Mouse (Mus musculus) MEL (cell line): Measurements from ENCODE around the gene 4931414P19Rik. TPM values are rescaled to one million over a fixed set of nuclear protein-coding genes. Genes with fewer than 3 reads are reported as not detected.

ENCODE experiments used
- DNase-seq: peaks from one replicate; pipeline ENCODE4 v3.0.0; 2011; ENCODE audit warnings: low read depth, low spot score
- H3K27ac ChIP-seq: 2 replicates; pipeline ENCODE4 v1.5.1; 2012; ENCODE audit warnings: low read depth, mild to moderate bottlenecking, control low read depth, low read length, moderate library complexity; ENCODE audit not compliant: control insufficient read depth
- H3K27me3 ChIP-seq, 2 experiments: fragments of 150-350 bp in 1 of 2; sonication (generic) in 1 of 2; 2 replicates each; pipeline ENCODE4 v1.6.1; 2012; ENCODE audit warnings: low read length in 2 of 2, mild to moderate bottlenecking in 2 of 2, improper control_type of control experiment in 1 of 2, moderate library complexity in 1 of 2; ENCODE audit not compliant: insufficient read depth in 2 of 2, control insufficient read depth in 1 of 2
- H3K36me3 ChIP-seq, 2 experiments: 2 replicates each; pipeline ENCODE4 v1.6.1; 2012 to 2014; ENCODE audit warnings: low read length in 2 of 2, improper control_type of control experiment in 1 of 2, inconsistent platforms in 1 of 2, mild to moderate bottlenecking in 1 of 2; ENCODE audit not compliant: insufficient read depth in 2 of 2, control insufficient read depth in 1 of 2
- H3K4me1 ChIP-seq, 2 experiments: fragments of 150-350 bp in 1 of 2; sonication (generic) in 1 of 2; 2 replicates each; pipeline ENCODE4 v1.6.1; 2012; ENCODE audit warnings: low read length in 2 of 2, improper control_type of control experiment in 1 of 2, mild to moderate bottlenecking in 1 of 2; ENCODE audit not compliant: insufficient read depth in 2 of 2, control insufficient read depth in 1 of 2
- H3K4me3 ChIP-seq, 2 experiments: fragments of 150-350 bp in 1 of 2; sonication (generic) in 1 of 2; 2 replicates each; pipeline ENCODE4 v1.5.1; 2012; ENCODE audit warnings: low read depth in 2 of 2, low read length in 2 of 2, mild to moderate bottlenecking in 2 of 2, moderate library complexity in 2 of 2, control low read depth in 1 of 2, improper control_type of control experiment in 1 of 2; ENCODE audit not compliant: control insufficient read depth in 1 of 2, insufficient read depth in 1 of 2
- H3K79me2 ChIP-seq: 2 replicates; pipeline ENCODE4 v1.6.1; 2012; ENCODE audit warnings: mild to moderate bottlenecking, low read length, moderate library complexity; ENCODE audit not compliant: control insufficient read depth, poor library complexity, insufficient read depth
- H3K9ac ChIP-seq: 2 replicates; pipeline ENCODE4 v1.6.1; 2012; ENCODE audit warnings: low read depth, mild to moderate bottlenecking, control low read depth, low read length, moderate library complexity; ENCODE audit not compliant: control insufficient read depth, poor library complexity, severe bottlenecking
- H3K9me3 ChIP-seq: fragments of 150-350 bp; sonication (generic); replicated peaks from 2 replicates; pipeline ENCODE4 v1.6.1; 2012; ENCODE audit warnings: mild to moderate bottlenecking, low read length, improper control_type of control experiment, moderate library complexity; ENCODE audit not compliant: insufficient read depth
- CTCF ChIP-seq, 3 experiments: IDR thresholded peaks in 2 of 3; conservative IDR thresholded peaks in 1 of 3; 2 replicates each; pipeline ENCODE4 v1.5.1; 2011 to 2012; ENCODE audit warnings: low read length in 3 of 3, low read depth in 2 of 3, mild to moderate bottlenecking in 2 of 3, improper control_type of control experiment in 1 of 3, inconsistent platforms in 1 of 3, mixed read lengths in 1 of 3, moderate library complexity in 1 of 3; ENCODE audit not compliant: control insufficient read depth in 1 of 3, insufficient read depth in 1 of 3, poor library complexity in 1 of 3, severe bottlenecking in 1 of 3
- ETS1 ChIP-seq: IDR thresholded peaks from 2 replicates; pipeline ENCODE4 v1.6.1; 2012; ENCODE audit warnings: low read depth, mild to moderate bottlenecking, inconsistent platforms, low read length, improper control_type of control experiment, moderate library complexity
- GATA1 ChIP-seq: IDR thresholded peaks from 2 replicates; pipeline ENCODE4 v1.6.1; 2011; ENCODE audit warnings: low read depth, low read length, improper control_type of control experiment
- HCFC1 ChIP-seq: IDR thresholded peaks from 2 replicates; pipeline ENCODE4 v1.6.1; 2012; ENCODE audit warnings: low read depth, mild to moderate bottlenecking, inconsistent platforms, low read length, improper control_type of control experiment, moderate library complexity
- JUND ChIP-seq: IDR thresholded peaks from 2 replicates; pipeline ENCODE4 v1.6.1; 2011; ENCODE audit warnings: low read depth, mild to moderate bottlenecking, improper control_type of control experiment, low read length
- KAT2A ChIP-seq: conservative IDR thresholded peaks from 2 replicates; pipeline ENCODE4 v1.6.1; 2012; ENCODE audit warnings: low read depth, low read length, improper control_type of control experiment, inconsistent platforms
- MAFK ChIP-seq: IDR thresholded peaks from 2 replicates; pipeline ENCODE4 v1.6.1; 2011; ENCODE audit warnings: low read depth, mild to moderate bottlenecking, low read length, improper control_type of control experiment, borderline replicate concordance
- MAX ChIP-seq: IDR thresholded peaks from 2 replicates; pipeline ENCODE4 v1.6.1; 2011; ENCODE audit warnings: low read length, improper control_type of control experiment
- MAZ ChIP-seq: IDR thresholded peaks from 2 replicates; pipeline ENCODE4 v1.6.1; 2012; ENCODE audit warnings: low read depth, mild to moderate bottlenecking, inconsistent platforms, low read length, improper control_type of control experiment
- MEF2A ChIP-seq: IDR thresholded peaks from 2 replicates; pipeline ENCODE4 v1.6.1; 2014; ENCODE audit warnings: low read depth, mild to moderate bottlenecking, inconsistent platforms, low read length, improper control_type of control experiment; ENCODE audit not compliant: poor library complexity, insufficient replicate concordance, severe bottlenecking; ENCODE audit errors: extremely low read depth
- MXI1 ChIP-seq: IDR thresholded peaks from 2 replicates; pipeline ENCODE4 v1.6.1; 2011; ENCODE audit warnings: mild to moderate bottlenecking, low read depth, low read length, improper control_type of control experiment
- NELFE ChIP-seq: IDR thresholded peaks from 2 replicates; pipeline ENCODE4 v1.6.1; 2011; ENCODE audit warnings: low read depth, low read length, improper control_type of control experiment
- NRF1 ChIP-seq: IDR thresholded peaks from 2 replicates; pipeline ENCODE4 v1.6.1; 2014; ENCODE audit warnings: low read depth, mild to moderate bottlenecking, inconsistent platforms, low read length, improper control_type of control experiment, moderate library complexity; ENCODE audit not compliant: poor library complexity, insufficient read depth, severe bottlenecking
- POLR2A ChIP-seq, 2 experiments: IDR thresholded peaks; 2 replicates each; pipeline ENCODE4 v1.6.1; 2011 to 2012; ENCODE audit warnings: low read length in 2 of 2, mild to moderate bottlenecking in 2 of 2, control low read depth in 1 of 2, improper control_type of control experiment in 1 of 2, low read depth in 1 of 2, moderate library complexity in 1 of 2; ENCODE audit not compliant: control insufficient read depth in 1 of 2, insufficient read depth in 1 of 2, poor library complexity in 1 of 2
- RAD21 ChIP-seq: IDR thresholded peaks from 2 replicates; pipeline ENCODE4 v1.6.1; 2011; ENCODE audit warnings: mild to moderate bottlenecking, low read depth, low read length, improper control_type of control experiment
- RCOR1 ChIP-seq: IDR thresholded peaks from 2 replicates; pipeline ENCODE4 v1.6.1; 2012; ENCODE audit warnings: low read depth, mild to moderate bottlenecking, inconsistent platforms, low read length, improper control_type of control experiment
- SIN3A ChIP-seq: IDR thresholded peaks from 2 replicates; pipeline ENCODE4 v1.6.1; 2012; ENCODE audit warnings: low read length, improper control_type of control experiment, inconsistent platforms
- TAL1 ChIP-seq: IDR thresholded peaks from 2 replicates; pipeline ENCODE4 v1.6.1; 2012; ENCODE audit warnings: mild to moderate bottlenecking, inconsistent platforms, low read length, moderate library complexity, mixed read lengths
- TBP ChIP-seq: IDR thresholded peaks from 2 replicates; pipeline ENCODE4 v1.8.0; 2011; ENCODE audit warnings: low read depth, low read length, improper control_type of control experiment
- TCF12 ChIP-seq: IDR thresholded peaks from 2 replicates; pipeline ENCODE4 v1.6.1; 2014; ENCODE audit warnings: low read depth, mild to moderate bottlenecking, inconsistent platforms, low read length, improper control_type of control experiment, moderate library complexity
- UBTF ChIP-seq: IDR thresholded peaks from 2 replicates; pipeline ENCODE4 v1.6.1; 2012; ENCODE audit warnings: low read depth, mild to moderate bottlenecking, inconsistent platforms, low read length, improper control_type of control experiment, moderate library complexity, borderline replicate concordance; ENCODE audit not compliant: insufficient read depth
- USF1 ChIP-seq: IDR thresholded peaks from 2 replicates; pipeline ENCODE4 v1.6.1; 2014; ENCODE audit warnings: low read depth, mild to moderate bottlenecking, inconsistent platforms, low read length, improper control_type of control experiment, moderate library complexity
- USF2 ChIP-seq, 2 experiments: IDR thresholded peaks; 2 replicates each; pipeline ENCODE4 v1.6.1; 2011 to 2012; ENCODE audit warnings: improper control_type of control experiment in 2 of 2, low read length in 2 of 2, borderline replicate concordance in 1 of 2, inconsistent platforms in 1 of 2, low read depth in 1 of 2, mild to moderate bottlenecking in 1 of 2; ENCODE audit not compliant: insufficient read depth in 1 of 2
- ZC3H11A ChIP-seq: IDR thresholded peaks from 2 replicates; pipeline ENCODE4 v1.6.1; 2012; ENCODE audit warnings: low read depth, mild to moderate bottlenecking, inconsistent platforms, low read length, improper control_type of control experiment
- ZKSCAN1 ChIP-seq: IDR thresholded peaks from 2 replicates; pipeline ENCODE4 v1.6.1; 2012; ENCODE audit warnings: low read depth, mild to moderate bottlenecking, inconsistent platforms, low read length, improper control_type of control experiment, moderate library complexity
- ZMIZ1 ChIP-seq: IDR thresholded peaks from 2 replicates; pipeline ENCODE4 v1.6.1; 2012; ENCODE audit warnings: low read depth, mild to moderate bottlenecking, inconsistent platforms, low read length, improper control_type of control experiment, moderate library complexity
- ZNF384 ChIP-seq: IDR thresholded peaks from 2 replicates; pipeline ENCODE4 v1.6.1; 2012; ENCODE audit warnings: low read depth, mild to moderate bottlenecking, inconsistent platforms, low read length, improper control_type of control experiment
- polyA plus RNA-seq, 2 experiments: library from polyadenylated mRNA; stranded (reverse) in 1 of 2; unstranded in 1 of 2; fragments of >175 nt in 1 of 2; fragments of >200 nt in 1 of 2; gene quantifications; 2 replicates each; pipeline versions ENCODE4 v1.2.1 to v1.2.4; 2012; ENCODE audit warnings: low replicate concordance in 2 of 2, low read depth in 1 of 2; ENCODE audit not compliant: insufficient read length in 2 of 2, insufficient read depth in 1 of 2, missing spikeins in 1 of 2
- total RNA-seq: library from RNA; depleted of rRNA; stranded (reverse); fragments of 300-350 nt; gene quantifications from 2 replicates; pipeline ENCODE4 v1.2.3, GENCODE M21; 2012; rRNA removed

4931414P19Rik gene
- total RNA-seq (1.9 and 2.1 TPM in 2 replicates), polyA plus RNA-seq (1 to 10 TPM in 1 of 2 experiments, not detected in 1; 4.8 TPM)

- H3K79me2 ChIP-seq: peaks cover 3% of the 10 kb centered on the region; the same call in 1 of the 2 replicates
- peaks cover 0 to 27% of the 10 kb centered on the region in 2 experiments; a peak in 2 of 4 replicates for H3K36me3 ChIP-seq
- H3K27me3 ChIP-seq: no peaks in the 10 kb centered on the region
- peak within 1 kb of the TSS; percentile 82 for H3K9ac ChIP-seq
- peak within 1 kb of the TSS; percentile 63 for H3K27ac ChIP-seq
- H3K9me3 ChIP-seq: no peaks in the 10 kb centered on the region
- peak; percentile 88 for DNase-seq
- peak within 1 kb of the TSS; percentile 69 to 93 for H3K4me3 ChIP-seq
- peaks cover 7 to 25% of the 10 kb centered on the region in 2 experiments for H3K4me1 ChIP-seq
- peak; percentile 52 for TF ChIP-seq NELFE
- TF ChIP-seq UBTF: no peak
- TF ChIP-seq ZNF384: peak; percentile 42; the same call in 1 of the 2 replicates
- TF ChIP-seq ZKSCAN1: no peak
- TF ChIP-seq TBP: 0 out of 2 replicates have a peak, but pooled peaks have one; percentile 32
- 0 out of 2 replicates have a peak, but pooled peaks have one; percentile 39 for TF ChIP-seq HCFC1
- peak in 1 of 2 experiments; percentile 64; a peak in 2 of 4 replicates for TF ChIP-seq POLR2A (IDR thresholded peaks at IDR 0.05; ENCODE audit: control insufficient read depth in 1 of 2, insufficient read depth in 1 of 2, low read depth in 1 of 2, low read length in 2 of 2, poor library complexity in 1 of 2)
- TF ChIP-seq MEF2A: no peak
- TF ChIP-seq MAZ: peak; percentile 37; the same call in 1 of the 2 replicates
- peak; percentile 64; the same call in 1 of the 2 replicates for TF ChIP-seq SIN3A
- no peak for TF ChIP-seq GATA1
- TF ChIP-seq MAFK: no peak
Measured at GRCm38 (mm10) chr14:54605752-54606321, at the start of gene 4931414P19Rik. Gene 4931414P19Rik (minus strand): TSS chr14:54605993.

GRCm38 (mm10) chr14:54653496-54653895, 47.7 kb upstream of the 4931414P19Rik start:
- H3K27ac ChIP-seq: peak overlapping the region; percentile 93
- peaks cover 24% of the 10 kb centered on the region for H3K79me2 ChIP-seq
- H3K36me3 ChIP-seq: peaks cover 9 to 30% of the 10 kb centered on the region in 2 experiments
- peak overlapping the region; percentile 96 to 97 for H3K4me3 ChIP-seq
- H3K9me3 ChIP-seq: no peaks in the 10 kb centered on the region
- peaks cover 3 to 24% of the 10 kb centered on the region in 2 experiments for H3K4me1 ChIP-seq
- peak overlapping the region; percentile 96 for H3K9ac ChIP-seq
- no peaks in the 10 kb centered on the region for H3K27me3 ChIP-seq
- peak; percentile 93 for DNase-seq
- TF ChIP-seq KAT2A (peak; percentile 26; the same call in 1 of the 2 replicates), JUND (no peak), ETS1 (0 out of 2 replicates have a peak, but pooled peaks have one; percentile 31), NRF1 (no peak; the same call in 1 of the 2 replicates), RCOR1 (no peak), TBP (peak; percentile 57; the same call in 1 of the 2 replicates), MXI1 (peak; percentile 47; the same call in 1 of the 2 replicates), USF2 (IDR thresholded peaks at IDR 0.05; ENCODE audit: borderline replicate concordance in 1 of 2, insufficient read depth in 1 of 2, low read depth in 1 of 2, low read length in 2 of 2) (no peak), MAZ (peak; percentile 86), RAD21 (no peak), MAX (peak; percentile 53; the same call in 1 of the 2 replicates), MEF2A (no peak), ZMIZ1 (peak; percentile 63; the same call in 1 of the 2 replicates), ZNF384 (no peak), TAL1 (no peak), SIN3A (peak; percentile 60; the same call in 1 of the 2 replicates), USF1 (no peak), ZC3H11A (no peak), GATA1 (no peak), CTCF (IDR thresholded peaks at IDR 0.05 in 2 of 3, conservative IDR thresholded peaks at IDR 0.05 in 1 of 3; ENCODE audit: control insufficient read depth in 1 of 3, insufficient read depth in 1 of 3, low read depth in 2 of 3, low read length in 3 of 3, poor library complexity in 1 of 3, severe bottlenecking in 1 of 3) (no peak), TCF12 (peak; percentile 62), ZKSCAN1 (no peak)
